Mouse (Mus musculus) stomach, postnatal 0 days (tissue): ENCODE data around the gene Gyg. TPM values are rescaled to one million over a fixed set of nuclear protein-coding genes. Genes with fewer than 3 reads are reported as not detected.

Experiments used
- ATAC-seq: fragments of 200-750 bp; cut with Nextera tagmentation; 2 replicates; pipeline ENCODE4 v1.8.0; 2017; ENCODE audit not compliant: low FRiP score, low TSS enrichment
- DNase-seq: peaks from one replicate; pipeline ENCODE4 v3.0.0-alpha.2; 2016; ENCODE audit warnings: low spot score
- H3K27ac ChIP-seq: fragments of 300-500 bp; sonication (generic); replicated peaks from 2 replicates; pipeline ENCODE4 v1.5.1; 2014; ENCODE audit warnings: mild to moderate bottlenecking, control low read depth
- H3K27me3 ChIP-seq: fragments of 300-500 bp; sonication (generic); 2 replicates; pipeline ENCODE4 v1.6.1; 2014; ENCODE audit warnings: low read length; ENCODE audit not compliant: control insufficient read depth, insufficient read depth
- H3K36me3 ChIP-seq: fragments of 300-500 bp; sonication (generic); 2 replicates; pipeline ENCODE4 v1.6.1; 2014; ENCODE audit warnings: low read length, mixed read lengths; ENCODE audit not compliant: control insufficient read depth, insufficient read depth
- H3K4me1 ChIP-seq: fragments of 300-500 bp; sonication (generic); replicated peaks from 2 replicates; pipeline ENCODE4 v1.6.1; 2014; ENCODE audit warnings: antibody characterized with exemption; ENCODE audit not compliant: control insufficient read depth, insufficient read depth
- H3K4me2 ChIP-seq: fragments of 300-500 bp; sonication (generic); replicated peaks from 2 replicates; pipeline ENCODE4 v1.6.1; 2014; ENCODE audit warnings: low read depth, mild to moderate bottlenecking, control low read depth, moderate library complexity
- H3K4me3 ChIP-seq: fragments of 300-500 bp; sonication (generic); 2 replicates; pipeline ENCODE4 v1.5.1; 2014; ENCODE audit warnings: low read depth, low read length, control low read depth
- H3K9ac ChIP-seq: fragments of 300-500 bp; sonication (generic); 2 replicates; pipeline ENCODE4 v1.6.1; 2014; ENCODE audit warnings: mild to moderate bottlenecking, low read length, control low read depth, mixed read lengths
- H3K9me3 ChIP-seq: fragments of 300-500 bp; sonication (generic); 2 replicates; pipeline ENCODE4 v1.6.1; 2016; ENCODE audit warnings: low read length; ENCODE audit not compliant: control insufficient read depth
- CTCF ChIP-seq: IDR thresholded peaks from 2 replicates; pipeline ENCODE4 v1.5.1; 2016; ENCODE audit warnings: antibody characterized with exemption, low read depth, mild to moderate bottlenecking, moderate library complexity
- EP300 ChIP-seq: optimal IDR thresholded peaks from 2 replicates; pipeline ENCODE3; 2016; ENCODE audit warnings: antibody characterized with exemption
- WGBS: fragments of 180-500 bp; shearing (Covaris S2); extraction: QIAGEN DNeasy Blood & Tissue Kit; methylation state at CpG from one replicate; pipeline ENCODE4 v1.1.7; 2014; 5-methylcytosine and 5-hydroxymethylcytosine counted together
- polyA plus RNA-seq: library from polyadenylated mRNA; unstranded; fragments of >200 nt; fragmentation: Nextera tagmentation; extraction: Ambion mirVana; gene quantifications from 2 replicates; pipeline ENCODE4 v1.2.1, GENCODE M21; 2015

Gene Gyg
- polyA plus RNA-seq, 1 experiment from 2014 or later, result 28.5 TPM

DNA sequence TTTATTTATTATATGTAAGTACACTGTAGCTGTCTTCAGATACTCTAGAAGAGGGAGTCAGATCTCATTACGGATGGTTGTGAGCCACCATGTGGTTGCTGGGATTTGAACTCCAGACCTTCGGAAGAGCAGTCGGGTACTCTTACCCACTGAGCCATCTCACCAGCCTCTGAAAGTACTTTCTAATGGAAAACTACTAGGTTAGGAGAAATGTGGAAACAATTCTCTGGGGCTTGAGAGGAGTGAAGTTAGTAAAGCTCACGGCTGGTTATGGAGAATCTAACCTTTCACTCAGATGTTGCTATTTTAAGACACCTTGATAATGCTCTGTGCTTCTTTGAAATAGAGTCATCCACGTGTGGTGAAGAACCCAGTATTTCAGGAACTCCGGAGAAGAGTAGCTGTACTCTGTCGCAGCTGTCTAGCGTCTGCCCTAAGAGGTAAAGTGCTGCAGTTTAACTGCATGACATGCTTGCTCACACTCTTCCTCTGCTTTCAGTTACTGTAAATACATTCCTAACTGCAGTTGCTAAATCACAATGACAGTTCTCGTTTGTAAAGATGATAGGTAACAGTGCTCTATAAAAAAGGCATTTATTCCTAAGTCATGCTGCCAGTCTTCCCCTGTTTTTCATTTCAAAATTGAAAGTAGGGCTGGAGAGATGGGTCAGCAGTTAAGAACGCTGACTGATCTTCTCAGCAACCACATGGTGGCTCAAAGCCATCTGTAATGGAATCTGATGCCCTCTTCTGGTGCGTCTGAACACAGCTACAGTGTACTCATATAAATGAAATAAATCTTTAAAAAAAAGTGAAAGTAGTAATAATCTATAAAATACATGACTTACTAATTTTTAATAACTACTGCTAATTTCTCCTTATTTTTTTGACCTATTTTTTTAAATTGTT, 78.7 kb downstream of the Gyg start:
- no peak overlapping the region for H3K9ac ChIP-seq
- ATAC-seq, result no peak
- H3K9me3 ChIP-seq, result no peaks in the 10 kb centered on the region
- H3K27me3 ChIP-seq, result no peaks in the 10 kb centered on the region
- no peak overlapping the region for H3K27ac ChIP-seq
- no peak overlapping the region for H3K4me3 ChIP-seq
- no peaks in the 10 kb centered on the region; the same call in 1 of the 2 replicates for H3K36me3 ChIP-seq
- no peak for TF ChIP-seq EP300
- peak; percentile 60 for TF ChIP-seq CTCF
- H3K4me1 ChIP-seq, result no peaks in the 10 kb centered on the region
- DNase-seq, result no peak
- WGBS, result 77% methylated on average over 11 of the region's 11 CpGs
- no peak overlapping the region for H3K4me2 ChIP-seq

Other genes with a start within 250 kb of the Gyg start
- gene Cp, start 198.3 kb downstream of the Gyg start, polyA plus RNA-seq, result 1.4 and 2.1 TPM in 2 replicates
- gene Hps3, start 120.0 kb downstream of the Gyg start, polyA plus RNA-seq, result 5.1 and 5.8 TPM in 2 replicates
- 7.6 and 9.2 TPM in 2 replicates for gene Hltf, start 97.5 kb downstream of the Gyg start, polyA plus RNA-seq
- gene Cpa3, start 86.9 kb upstream of the Gyg start, polyA plus RNA-seq, result 10.8 TPM in 2 replicates
- gene Cpb1, start 120.4 kb upstream of the Gyg start, polyA plus RNA-seq, result 3.5 and 3.8 TPM in 2 replicates
- 2.4 and 2.5 TPM in 2 replicates for gene Agtr1b, start 211.9 kb upstream of the Gyg start, polyA plus RNA-seq